Mouse (Mus musculus): ENCODE data around the gene Aifm3. TPM values are rescaled to one million over a fixed set of nuclear protein-coding genes. Genes with fewer than 3 reads are reported as not detected.

Aifm3 gene
- polyA plus RNA-seq (2012; rRNA removed): 3.5 and 4.6 TPM in 2 replicates

DNA sequence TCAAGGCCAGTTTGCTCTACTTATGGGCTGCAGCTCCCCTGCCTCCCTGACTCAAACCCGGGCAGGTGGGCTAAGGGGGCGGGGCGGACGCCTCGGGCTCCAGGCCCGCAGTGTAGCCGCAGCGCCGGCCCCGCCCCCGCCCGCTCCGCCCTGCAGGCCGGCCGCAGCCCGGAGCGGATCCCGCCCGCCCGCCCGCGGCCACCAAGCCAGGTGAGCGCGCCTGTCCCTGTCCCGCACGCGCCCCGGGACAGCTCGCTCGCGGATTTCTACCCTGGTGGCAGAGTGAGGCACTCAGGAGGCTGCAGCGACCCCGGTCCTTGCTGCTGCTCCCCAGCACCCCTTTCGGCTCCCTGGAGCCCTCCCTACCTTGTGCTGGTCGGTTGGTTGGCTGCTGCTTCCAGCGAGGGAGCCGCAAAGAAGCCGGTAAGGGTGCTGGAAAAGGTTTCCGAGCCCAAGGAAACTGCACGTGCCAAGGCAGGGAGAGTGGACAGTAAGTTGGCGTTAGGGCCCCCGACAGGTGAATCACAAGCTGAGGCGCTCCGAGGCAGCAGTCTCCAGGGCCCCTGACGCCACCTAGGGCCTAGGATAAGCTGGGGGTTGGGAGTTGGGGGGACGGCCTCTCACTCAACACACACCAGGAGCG is at the start of gene Aifm3:
Gene Aifm3 (plus strand): TSS at position 143 of the 643 bp plus-strand sequence.
- Histone ChIP-seq H3K4me1 (ENCODE audit: control insufficient read depth, insufficient read depth, low read length) (peaks cover 7% of the 10 kb centered on the region), H3K4me3 (ENCODE audit: control insufficient read depth, low read depth, low read length) (peak within 1 kb of the TSS; percentile 81), H3K27me3 (ENCODE audit: control insufficient read depth, insufficient read depth, low read length) (no peaks in the 10 kb centered on the region), H3K27ac (ENCODE audit: control insufficient read depth, insufficient read depth, low read depth, low read length) (no peak within 1 kb of the TSS), H3K36me3 (ENCODE audit: control insufficient read depth, insufficient read depth, low read length) (no peaks in the 10 kb centered on the region; the same call in 1 of the 2 replicates)
- TF ChIP-seq POLR2A (IDR thresholded peaks at IDR 0.05; ENCODE audit: control insufficient read depth, low read depth, low read length) (no peak), CTCF (IDR thresholded peaks at IDR 0.05; ENCODE audit: control insufficient read depth, insufficient read depth, insufficient replicate concordance, low read depth, low read length) (no peak)

- Histone ChIP-seq H3K4me3 (ENCODE audit: control insufficient read depth, low read depth, low read length) (peak within 1 kb of the TSS; percentile 99), H3K36me3 (ENCODE audit: control insufficient read depth, insufficient read depth, low read length) (no peaks in the 10 kb centered on the region), H3K27ac (ENCODE audit: control insufficient read depth, insufficient read depth, low read depth, low read length) (peak within 1 kb of the TSS; percentile 85), H3K27me3 (ENCODE audit: control insufficient read depth, insufficient read depth, low read length) (no peaks in the 10 kb centered on the region), H3K4me1 (ENCODE audit: control insufficient read depth, insufficient read depth, low read length) (peaks cover 5% of the 10 kb centered on the region)
- TF ChIP-seq POLR2A (IDR thresholded peaks at IDR 0.05; ENCODE audit: control insufficient read depth, low read depth, low read length) (peak; percentile 91), CTCF (IDR thresholded peaks at IDR 0.05; ENCODE audit: control insufficient read depth, insufficient read depth, insufficient replicate concordance, low read depth, low read length) (no peak)
Observed at GRCm38 (mm10) chr16:17451541-17452372, 37.7 kb upstream of the Aifm3 start, which contains the start of gene Crkl. TSS of gene Crkl (plus strand) at chr16:17451987.

DNA sequence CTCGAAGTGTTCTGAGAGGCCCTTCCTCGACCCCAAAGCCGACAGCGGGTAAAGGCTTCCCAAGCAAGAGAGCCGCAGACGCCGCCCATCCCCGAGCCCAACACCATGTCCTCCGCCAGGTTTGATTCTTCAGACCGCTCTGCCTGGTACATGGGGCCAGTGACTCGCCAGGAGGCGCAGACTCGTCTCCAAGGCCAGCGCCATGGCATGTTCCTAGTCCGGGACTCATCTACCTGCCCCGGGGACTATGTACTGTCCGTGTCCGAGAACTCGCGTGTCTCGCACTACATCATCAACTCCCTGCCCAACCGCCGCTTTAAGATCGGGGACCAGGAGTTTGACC is 37.1 kb upstream of the Aifm3 start:
- no peaks in the 10 kb centered on the region for H3K27me3 ChIP-seq (ENCODE audit: control insufficient read depth, insufficient read depth, low read length)
- TF ChIP-seq CTCF (IDR thresholded peaks at IDR 0.05; ENCODE audit: control insufficient read depth, insufficient read depth, insufficient replicate concordance, low read depth, low read length) (no peak), POLR2A (IDR thresholded peaks at IDR 0.05; ENCODE audit: control insufficient read depth, low read depth, low read length) (peak; percentile 48; the same call in 1 of the 2 replicates)
- peak overlapping the region; percentile 85 for H3K27ac ChIP-seq (ENCODE audit: control insufficient read depth, insufficient read depth, low read depth, low read length)
- H3K4me3 ChIP-seq (ENCODE audit: control insufficient read depth, low read depth, low read length): peak overlapping the region; percentile 99
- peaks cover 5% of the 10 kb centered on the region for H3K4me1 ChIP-seq (ENCODE audit: control insufficient read depth, insufficient read depth, low read length)
- no peaks in the 10 kb centered on the region for H3K36me3 ChIP-seq (ENCODE audit: control insufficient read depth, insufficient read depth, low read length)

DNA sequence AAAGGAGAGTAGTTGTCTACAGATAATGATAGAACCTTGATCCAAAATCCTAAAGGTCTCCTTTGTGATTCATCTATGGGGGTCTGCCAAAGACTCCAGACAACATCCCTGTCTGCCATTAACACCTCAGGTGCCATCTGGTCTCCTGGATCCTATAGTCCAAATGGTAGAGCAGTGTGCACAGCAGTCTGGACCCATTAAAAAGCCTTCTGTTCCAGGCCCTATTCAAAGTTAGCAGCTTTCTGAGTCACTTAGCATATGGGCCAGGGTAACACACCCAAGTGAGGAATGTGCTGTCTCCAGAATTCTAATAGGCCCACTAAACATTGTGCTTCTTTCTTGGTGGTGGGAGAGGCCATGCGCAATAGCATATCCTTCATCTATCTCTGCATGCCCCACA is 32.5 kb upstream of the Aifm3 start:
- Histone ChIP-seq H3K4me1 (ENCODE audit: control insufficient read depth, insufficient read depth, low read length) (peaks cover 2% of the 10 kb centered on the region), H3K4me3 (ENCODE audit: control insufficient read depth, low read depth, low read length) (no peak overlapping the region), H3K27me3 (ENCODE audit: control insufficient read depth, insufficient read depth, low read length) (no peaks in the 10 kb centered on the region), H3K36me3 (ENCODE audit: control insufficient read depth, insufficient read depth, low read length) (no peaks in the 10 kb centered on the region), H3K27ac (ENCODE audit: control insufficient read depth, insufficient read depth, low read depth, low read length) (no peak overlapping the region)
- no peak for TF ChIP-seq POLR2A (IDR thresholded peaks at IDR 0.05; ENCODE audit: control insufficient read depth, low read depth, low read length)
- TF ChIP-seq CTCF (IDR thresholded peaks at IDR 0.05; ENCODE audit: control insufficient read depth, insufficient read depth, insufficient replicate concordance, low read depth, low read length): no peak

DNA sequence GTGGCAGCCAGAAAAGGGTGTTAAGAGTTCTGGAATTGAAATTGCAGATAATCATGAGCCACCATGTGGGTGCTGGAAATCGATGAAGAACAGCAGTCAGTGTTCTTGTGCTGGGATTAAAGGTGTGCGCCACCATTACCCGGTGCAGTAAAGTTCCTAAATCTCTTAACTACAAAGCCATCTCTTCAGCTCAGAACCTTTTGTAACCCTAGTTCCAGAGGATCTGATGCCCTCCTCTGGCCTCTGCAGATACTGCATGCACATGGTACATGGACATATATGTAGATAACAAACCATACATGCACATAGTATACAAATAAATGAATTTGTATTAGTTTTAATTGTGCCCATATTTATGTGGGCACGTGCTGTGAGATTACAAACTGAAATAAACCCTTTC is 29.2 kb upstream of the Aifm3 start:
- Histone ChIP-seq H3K4me1 (ENCODE audit: control insufficient read depth, insufficient read depth, low read length) (no peaks in the 10 kb centered on the region), H3K4me3 (ENCODE audit: control insufficient read depth, low read depth, low read length) (no peak overlapping the region), H3K27me3 (ENCODE audit: control insufficient read depth, insufficient read depth, low read length) (no peaks in the 10 kb centered on the region), H3K27ac (ENCODE audit: control insufficient read depth, insufficient read depth, low read depth, low read length) (no peak overlapping the region), H3K36me3 (ENCODE audit: control insufficient read depth, insufficient read depth, low read length) (no peaks in the 10 kb centered on the region)
- TF ChIP-seq CTCF (IDR thresholded peaks at IDR 0.05; ENCODE audit: control insufficient read depth, insufficient read depth, insufficient replicate concordance, low read depth, low read length): no peak
- no peak for TF ChIP-seq POLR2A (IDR thresholded peaks at IDR 0.05; ENCODE audit: control insufficient read depth, low read depth, low read length)

DNA sequence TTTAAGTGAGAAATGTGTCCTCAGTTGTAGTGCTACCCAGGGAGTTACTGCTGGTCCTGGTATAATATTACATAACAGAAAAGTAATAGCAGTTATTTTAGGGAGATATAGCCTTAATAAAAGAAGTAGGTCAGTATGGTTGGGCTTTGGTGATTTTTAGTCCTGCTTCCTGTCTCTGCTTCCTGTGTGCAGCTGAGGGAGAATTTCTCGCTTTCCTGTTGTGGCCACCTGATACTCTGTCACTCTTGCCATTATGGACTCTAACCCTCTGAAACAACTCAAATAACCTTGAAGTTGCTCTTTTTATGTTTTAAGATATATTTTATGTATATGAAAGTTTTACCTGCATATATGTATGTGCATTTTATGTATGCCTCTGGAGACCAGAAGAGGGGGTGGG is 27.8 kb upstream of the Aifm3 start:
- H3K36me3 ChIP-seq (ENCODE audit: control insufficient read depth, insufficient read depth, low read length): no peaks in the 10 kb centered on the region
- no peak overlapping the region for H3K27ac ChIP-seq (ENCODE audit: control insufficient read depth, insufficient read depth, low read depth, low read length)
- no peak overlapping the region for H3K4me3 ChIP-seq (ENCODE audit: control insufficient read depth, low read depth, low read length)
- no peaks in the 10 kb centered on the region for H3K27me3 ChIP-seq (ENCODE audit: control insufficient read depth, insufficient read depth, low read length)
- H3K4me1 ChIP-seq (ENCODE audit: control insufficient read depth, insufficient read depth, low read length): no peaks in the 10 kb centered on the region
- TF ChIP-seq POLR2A (IDR thresholded peaks at IDR 0.05; ENCODE audit: control insufficient read depth, low read depth, low read length) (no peak), CTCF (IDR thresholded peaks at IDR 0.05; ENCODE audit: control insufficient read depth, insufficient read depth, insufficient replicate concordance, low read depth, low read length) (no peak)

- no peak overlapping the region for H3K27ac ChIP-seq (ENCODE audit: control insufficient read depth, insufficient read depth, low read depth, low read length)
- H3K4me3 ChIP-seq (ENCODE audit: control insufficient read depth, low read depth, low read length): no peak overlapping the region
- TF ChIP-seq POLR2A (IDR thresholded peaks at IDR 0.05; ENCODE audit: control insufficient read depth, low read depth, low read length) (no peak), CTCF (IDR thresholded peaks at IDR 0.05; ENCODE audit: control insufficient read depth, insufficient read depth, insufficient replicate concordance, low read depth, low read length) (no peak)
- H3K4me1 ChIP-seq (ENCODE audit: control insufficient read depth, insufficient read depth, low read length): no peaks in the 10 kb centered on the region
- H3K27me3 ChIP-seq (ENCODE audit: control insufficient read depth, insufficient read depth, low read length): no peaks in the 10 kb centered on the region
- no peaks in the 10 kb centered on the region for H3K36me3 ChIP-seq (ENCODE audit: control insufficient read depth, insufficient read depth, low read length)
Observed at GRCm38 (mm10) chr16:17463184-17463583, 26.2 kb upstream of the Aifm3 start.
